Mouse (Mus musculus): ENCODE measurements around the gene Rbm44.

GRCm38 (mm10) chr1:91192184-91192583 lies 47.3 kb downstream of the Rbm44 start:
- TF ChIP-seq CTCF (IDR thresholded peaks at IDR 0.05; ENCODE audit: low read depth) (no peak), EP300 (IDR thresholded peaks at IDR 0.05; ENCODE audit: low read depth) (no peak)

Data from liver, embryonic 14.5 days (tissue).